Mouse (Mus musculus): ENCODE results near the gene Abhd14b. TPM values are rescaled to one million over a fixed set of nuclear protein-coding genes. Genes with fewer than 3 reads are reported as not detected.
"Not testable (repeated sequence)": the region's sequence is repeated elsewhere in the genome, so short reads cannot be mapped to it uniquely, and the experiment has no call there.

Abhd14b gene
- total RNA-seq, 2 experiments from 2014 or later = 3.2 to 7.7 TPM

- ATAC-seq (ENCODE audit: poor library complexity, severe bottlenecking) = no peak
These were observed 28.4 kb downstream of the Abhd14b start, which contains the start of gene Rrp9 for GRCm38 (mm10) chr9:106475663-106476001. Gene Rrp9, plus strand, starts transcription at chr9:106475963.

- ATAC-seq (ENCODE audit: poor library complexity, severe bottlenecking) = peak; percentile 49
These were observed 29.0 kb downstream of the Abhd14b start for GRCm38 (mm10) chr9:106476002-106476923.

GRCm38 (mm10) chr9:106476924-106477484 lies 29.7 kb downstream of the Abhd14b start, which contains the start of gene Parp3:
Gene Parp3, minus strand, starts transcription at chr9:106476949.
- ATAC-seq (ENCODE audit: poor library complexity, severe bottlenecking) = peak; percentile 84

- ATAC-seq (ENCODE audit: poor library complexity, severe bottlenecking) = no peak
These were observed 30.4 kb downstream of the Abhd14b start for GRCm38 (mm10) chr9:106477649-106478048.

GRCm38 (mm10) chr9:106478101-106478500 lies 30.8 kb downstream of the Abhd14b start:
- ATAC-seq (ENCODE audit: poor library complexity, severe bottlenecking) = no peak

- ATAC-seq (ENCODE audit: poor library complexity, severe bottlenecking) = no peak
These were observed 33.3 kb downstream of the Abhd14b start for GRCm38 (mm10) chr9:106480541-106480940.

- peak; percentile 39 for ATAC-seq (ENCODE audit: poor library complexity, severe bottlenecking)
These were observed 33.8 kb downstream of the Abhd14b start for GRCm38 (mm10) chr9:106481075-106481474.

GRCm38 (mm10) chr9:106481676-106482075 lies 34.4 kb downstream of the Abhd14b start:
- no peak for ATAC-seq (ENCODE audit: poor library complexity, severe bottlenecking)

GRCm38 (mm10) chr9:106482578-106483115 lies 35.4 kb downstream of the Abhd14b start:
- ATAC-seq (ENCODE audit: poor library complexity, severe bottlenecking) = no peak

- ATAC-seq (ENCODE audit: poor library complexity, severe bottlenecking) = no peak
These were observed 35.9 kb downstream of the Abhd14b start for GRCm38 (mm10) chr9:106483136-106483535.

- ATAC-seq (ENCODE audit: poor library complexity, severe bottlenecking) = no peak
These were observed 36.3 kb downstream of the Abhd14b start for GRCm38 (mm10) chr9:106483606-106484005.

- no peak for ATAC-seq (ENCODE audit: poor library complexity, severe bottlenecking)
These were observed 37.8 kb downstream of the Abhd14b start for GRCm38 (mm10) chr9:106485076-106485475.

- ATAC-seq (ENCODE audit: poor library complexity, severe bottlenecking) = not testable (repeated sequence)
These were observed 40.3 kb downstream of the Abhd14b start for GRCm38 (mm10) chr9:106487602-106488001.

GRCm38 (mm10) chr9:106499667-106500066 lies 52.4 kb downstream of the Abhd14b start, which contains the start of gene Iqcf1:
Gene Iqcf1, plus strand, starts transcription at chr9:106499967.
- no peak for ATAC-seq (ENCODE audit: poor library complexity, severe bottlenecking)

GRCm38 (mm10) chr9:106501846-106502245 lies 54.6 kb downstream of the Abhd14b start:
- no peak for ATAC-seq (ENCODE audit: poor library complexity, severe bottlenecking)

Other genes starting within 250 kb of the Abhd14b start
- 42.3 and 52.2 TPM in 2 replicates for gene Ppm1m, start 247.7 kb upstream of the Abhd14b start, total RNA-seq (2015)
- gene Ppm1m, start 247.7 kb upstream of the Abhd14b start, total RNA-seq (2017) = 46.4 and 49.6 TPM in 2 replicates
- gene Twf2, start 244.4 kb upstream of the Abhd14b start, total RNA-seq (2015) = 76.8 and 79.8 TPM in 2 replicates
- gene Twf2, start 244.4 kb upstream of the Abhd14b start, total RNA-seq (2017) = 109 and 110 TPM in 2 replicates
- 47.5 and 51.3 TPM in 2 replicates for gene Tlr9, start 224.9 kb upstream of the Abhd14b start, total RNA-seq (2015)
- gene Tlr9, start 224.9 kb upstream of the Abhd14b start, total RNA-seq (2017) = 7.4 and 10.9 TPM in 2 replicates
- 84.6 and 91.1 TPM in 2 replicates for gene Alas1, start 198.8 kb upstream of the Abhd14b start, total RNA-seq (2015)
- 110 and 116 TPM in 2 replicates for gene Alas1, start 198.8 kb upstream of the Abhd14b start, total RNA-seq (2017)
- 26.7 and 37.1 TPM in 2 replicates for gene Poc1a, start 166.4 kb upstream of the Abhd14b start, total RNA-seq (2015)
- 15.7 and 23.1 TPM in 2 replicates for gene Poc1a, start 166.4 kb upstream of the Abhd14b start, total RNA-seq (2017)
- 71.0 and 83.1 TPM in 2 replicates for gene Dusp7, start 78.8 kb upstream of the Abhd14b start, total RNA-seq (2015)
- 28.1 and 35.0 TPM in 2 replicates for gene Dusp7, start 78.8 kb upstream of the Abhd14b start, total RNA-seq (2017)
- gene Rpl29, start 18.0 kb upstream of the Abhd14b start, total RNA-seq (2015) = 1,974 and 2,078 TPM in 2 replicates
- gene Rpl29, start 18.0 kb upstream of the Abhd14b start, total RNA-seq (2017) = 1,150 and 1,200 TPM in 2 replicates
- gene Acy1, start 9.1 kb upstream of the Abhd14b start, total RNA-seq (2015) = 1.4 and 4.8 TPM in 2 replicates
- 3.5 and 4.8 TPM in 2 replicates for gene Acy1, start 9.1 kb upstream of the Abhd14b start, total RNA-seq (2017)
- 3.2 and 3.9 TPM in 2 replicates for gene Abhd14a, start 219 bp downstream of the Abhd14b start, total RNA-seq (2015)
- gene Abhd14a, start 219 bp downstream of the Abhd14b start, total RNA-seq (2017) = 2.2 and 4.2 TPM in 2 replicates
- gene Pcbp4, start 5.8 kb downstream of the Abhd14b start, total RNA-seq (2015) = 1.5 and 2.9 TPM in 2 replicates
- gene Pcbp4, start 5.8 kb downstream of the Abhd14b start, total RNA-seq (2017) = 2.4 and 4.0 TPM in 2 replicates
- not detected in 2 replicates for gene Gpr62, start 18.5 kb downstream of the Abhd14b start, total RNA-seq (2015)
- gene Gpr62, start 18.5 kb downstream of the Abhd14b start, total RNA-seq (2017) = not detected in 2 replicates
- gene Rrp9, start 28.5 kb downstream of the Abhd14b start, total RNA-seq (2015) = 3.6 and 6.3 TPM in 2 replicates
- 10.0 and 16.0 TPM in 2 replicates for gene Rrp9, start 28.5 kb downstream of the Abhd14b start, total RNA-seq (2017)
- gene Parp3, start 29.5 kb downstream of the Abhd14b start, total RNA-seq (2015) = 14.3 and 19.2 TPM in 2 replicates
- 26.7 and 29.7 TPM in 2 replicates for gene Parp3, start 29.5 kb downstream of the Abhd14b start, total RNA-seq (2017)
- not detected in 2 replicates for gene Iqcf1, start 52.5 kb downstream of the Abhd14b start, total RNA-seq (2015)
- not detected in 2 replicates for gene Iqcf1, start 52.5 kb downstream of the Abhd14b start, total RNA-seq (2017)
- gene Iqcf5, start 67.1 kb downstream of the Abhd14b start, total RNA-seq (2015) = not detected in 2 replicates
- not detected in 2 replicates for gene Iqcf5, start 67.1 kb downstream of the Abhd14b start, total RNA-seq (2017)
- gene Iqcf3, start 114.2 kb downstream of the Abhd14b start, total RNA-seq (2015) = not detected in 2 replicates
- not detected in 2 replicates for gene Iqcf3, start 114.2 kb downstream of the Abhd14b start, total RNA-seq (2017)
- gene Iqcf4, start 123.5 kb downstream of the Abhd14b start, total RNA-seq (2015) = not detected in 2 replicates
- not detected in 2 replicates for gene Iqcf4, start 123.5 kb downstream of the Abhd14b start, total RNA-seq (2017)
- not detected in 2 replicates for gene Iqcf6, start 179.1 kb downstream of the Abhd14b start, total RNA-seq (2015)
- gene Iqcf6, start 179.1 kb downstream of the Abhd14b start, total RNA-seq (2017) = not detected in 2 replicates
- not detected in 2 replicates for gene Grm2, start 208.6 kb downstream of the Abhd14b start, total RNA-seq (2015)
- not detected in 2 replicates for gene Grm2, start 208.6 kb downstream of the Abhd14b start, total RNA-seq (2017)
- gene Tex264, start 238.5 kb downstream of the Abhd14b start, total RNA-seq (2015) = 9.6 and 14.1 TPM in 2 replicates
- gene Tex264, start 238.5 kb downstream of the Abhd14b start, total RNA-seq (2017) = 16.3 and 18.3 TPM in 2 replicates

Measured in megakaryocyte, adult 5-6 weeks (primary cell).